Mouse (Mus musculus): ENCODE measurements at regions not wholly inside any gene's neighbourhood (a gene's known extent, or its start where the extent isn't known, plus 50 kb on each side); places are given as distances from the start of the nearest gene placed in this dataset.

DNA sequence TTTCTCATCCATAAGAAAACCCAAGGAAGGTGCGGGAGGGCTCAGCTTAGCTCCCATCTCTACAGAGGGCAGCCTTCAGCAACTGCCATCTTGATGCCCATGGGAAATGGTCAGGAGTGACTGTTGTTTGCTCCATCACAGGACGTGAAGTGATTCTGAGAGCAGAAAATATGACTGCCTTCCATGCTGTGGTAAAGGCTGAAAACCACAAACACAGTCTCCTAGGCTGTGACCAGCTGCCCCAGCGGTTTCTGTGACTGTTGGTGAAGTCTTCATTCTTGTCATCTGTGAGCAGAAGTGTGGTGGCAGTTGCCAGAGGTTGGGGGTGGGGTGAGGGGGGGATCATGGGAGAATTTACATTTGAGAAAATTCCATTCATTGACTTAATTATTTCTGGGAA lies 53.9 kb upstream of the Klf4 start:
- H3K27me3 ChIP-seq (ENCODE audit: control insufficient read depth, insufficient read depth, low read length) = no peaks in the 10 kb centered on the region
- no peak overlapping the region for H3K9ac ChIP-seq (ENCODE audit: low read length)
- no peaks in the 10 kb centered on the region for H3K4me1 ChIP-seq (ENCODE audit: control insufficient read depth, insufficient read depth, low read length)
- no peak overlapping the region for H3K4me2 ChIP-seq (ENCODE audit: low read depth, severe bottlenecking)
- H3K9me3 ChIP-seq (ENCODE audit: control insufficient read depth, low read length) = no peaks in the 10 kb centered on the region
- WGBS = 79% methylated on average over 3 of the region's 3 CpGs
- no peaks in the 10 kb centered on the region for H3K36me3 ChIP-seq (ENCODE audit: control insufficient read depth, insufficient read depth, low read length)
- H3K27ac ChIP-seq (replicated peaks; ENCODE audit: low read depth, low read length) = no peak overlapping the region
- no peak overlapping the region for H3K4me3 ChIP-seq (ENCODE audit: low read depth, low read length)
- ATAC-seq (ENCODE audit: insufficient number of reproducible peaks, low FRiP score, low TSS enrichment, low read depth) (no peak), DNase-seq (ENCODE audit: low spot score) (no peak)

DNA sequence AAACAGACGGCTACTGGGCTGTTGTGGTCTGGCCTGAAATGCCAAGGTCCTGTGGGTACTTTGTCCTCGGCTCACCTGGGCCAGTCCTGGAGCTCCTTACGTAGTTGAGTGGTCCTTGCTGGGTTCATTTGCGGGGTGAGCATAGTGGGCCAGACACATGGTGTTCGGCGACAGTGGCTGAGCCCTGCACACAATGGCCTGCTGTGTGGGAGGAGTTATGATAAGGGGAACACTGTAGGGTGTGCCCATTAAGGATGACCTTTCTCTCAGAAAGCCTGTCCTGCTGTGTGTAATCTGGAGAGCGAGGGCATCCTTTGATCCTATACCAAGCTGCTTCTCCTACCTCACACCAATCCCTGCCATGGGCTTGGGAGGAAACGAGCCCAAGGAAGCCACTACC lies 51.3 kb upstream of the Klf4 start:
- Histone ChIP-seq H3K27ac (replicated peaks; ENCODE audit: low read depth, low read length) (no peak overlapping the region), H3K4me1 (ENCODE audit: control insufficient read depth, insufficient read depth, low read length) (no peaks in the 10 kb centered on the region), H3K4me3 (ENCODE audit: low read depth, low read length) (no peak overlapping the region), H3K9me3 (ENCODE audit: control insufficient read depth, low read length) (no peaks in the 10 kb centered on the region), H3K27me3 (ENCODE audit: control insufficient read depth, insufficient read depth, low read length) (no peaks in the 10 kb centered on the region), H3K4me2 (ENCODE audit: low read depth, severe bottlenecking) (no peak overlapping the region), H3K36me3 (ENCODE audit: control insufficient read depth, insufficient read depth, low read length) (no peaks in the 10 kb centered on the region), H3K9ac (ENCODE audit: low read length) (no peak overlapping the region)
- ATAC-seq (ENCODE audit: insufficient number of reproducible peaks, low FRiP score, low TSS enrichment, low read depth) (no peak), DNase-seq (ENCODE audit: low spot score) (no peak)
- whole genome bisulfite sequencing = 65% methylated on average over 8 of the region's 8 CpGs

All from limb, embryonic 11.5 days (tissue).